Mouse (Mus musculus): ENCODE results near the gene Mctp2. TPM values are rescaled to one million over a fixed set of nuclear protein-coding genes. Genes with fewer than 3 reads are reported as not detected.
"Not testable (repeated sequence)": the region's sequence is repeated elsewhere in the genome, so short reads cannot be mapped to it uniquely, and the experiment has no call there.

Mctp2 gene
- polyA plus RNA-seq, 1 experiment: 1.4 TPM

GRCm38 (mm10) chr7:72280721-72281120 is 25.7 kb downstream of the Mctp2 start:
- TF ChIP-seq POLR2A (IDR thresholded peaks at IDR 0.05; ENCODE audit: low read depth, low read length): no peak
- no peak for TF ChIP-seq CTCF (IDR thresholded peaks at IDR 0.05; ENCODE audit: borderline replicate concordance, insufficient read depth, low read length)
- H3K4me1 ChIP-seq (ENCODE audit: control insufficient read depth, insufficient read depth, low read length): no peaks in the 10 kb centered on the region
- H3K4me3 ChIP-seq (ENCODE audit: insufficient read depth, low read length): no peak overlapping the region

GRCm38 (mm10) chr7:72278412-72278811 is 28.0 kb downstream of the Mctp2 start:
- Histone ChIP-seq H3K4me1 (ENCODE audit: control insufficient read depth, insufficient read depth, low read length) (no peaks in the 10 kb centered on the region), H3K4me3 (ENCODE audit: insufficient read depth, low read length) (no peak overlapping the region), H3K27ac (ENCODE audit: insufficient read depth, low read length) (no peak overlapping the region)
- TF ChIP-seq CTCF (IDR thresholded peaks at IDR 0.05; ENCODE audit: borderline replicate concordance, insufficient read depth, low read length) (no peak), POLR2A (IDR thresholded peaks at IDR 0.05; ENCODE audit: low read depth, low read length) (no peak)

More at GRCm38 (mm10) chr7:72280721-72281120, 25.7 kb downstream of the Mctp2 start:
- no peak overlapping the region for H3K27ac ChIP-seq (ENCODE audit: insufficient read depth, low read length)

GRCm38 (mm10) chr7:72275513-72275912 is 30.9 kb downstream of the Mctp2 start:
- no peak overlapping the region for H3K4me3 ChIP-seq (ENCODE audit: insufficient read depth, low read length)
- no peak overlapping the region for H3K27ac ChIP-seq (ENCODE audit: insufficient read depth, low read length)
- TF ChIP-seq POLR2A (IDR thresholded peaks at IDR 0.05; ENCODE audit: low read depth, low read length): no peak
- TF ChIP-seq CTCF (IDR thresholded peaks at IDR 0.05; ENCODE audit: borderline replicate concordance, insufficient read depth, low read length): no peak
- H3K4me1 ChIP-seq (ENCODE audit: control insufficient read depth, insufficient read depth, low read length): no peaks in the 10 kb centered on the region

- H3K4me3 ChIP-seq (ENCODE audit: insufficient read depth, low read length): no peak overlapping the region
- H3K4me1 ChIP-seq (ENCODE audit: control insufficient read depth, insufficient read depth, low read length): no peaks in the 10 kb centered on the region
- no peak for TF ChIP-seq CTCF (IDR thresholded peaks at IDR 0.05; ENCODE audit: borderline replicate concordance, insufficient read depth, low read length)
- TF ChIP-seq POLR2A (IDR thresholded peaks at IDR 0.05; ENCODE audit: low read depth, low read length): no peak
- no peak overlapping the region for H3K27ac ChIP-seq (ENCODE audit: insufficient read depth, low read length)
Observed at GRCm38 (mm10) chr7:72271546-72271945, 34.9 kb downstream of the Mctp2 start.

- TF ChIP-seq CTCF (IDR thresholded peaks at IDR 0.05; ENCODE audit: borderline replicate concordance, insufficient read depth, low read length): no peak
- no peak for TF ChIP-seq POLR2A (IDR thresholded peaks at IDR 0.05; ENCODE audit: low read depth, low read length)
- Histone ChIP-seq H3K4me1 (ENCODE audit: control insufficient read depth, insufficient read depth, low read length) (no peaks in the 10 kb centered on the region), H3K27ac (ENCODE audit: insufficient read depth, low read length) (no peak overlapping the region), H3K4me3 (ENCODE audit: insufficient read depth, low read length) (no peak overlapping the region)
Observed at GRCm38 (mm10) chr7:72269994-72270393, 36.4 kb downstream of the Mctp2 start.

GRCm38 (mm10) chr7:72260766-72261655 is 45.4 kb downstream of the Mctp2 start:
- Histone ChIP-seq H3K4me1 (ENCODE audit: control insufficient read depth, insufficient read depth, low read length) (peaks cover 3% of the 10 kb centered on the region; the same call in 1 of the 2 replicates), H3K27ac (ENCODE audit: insufficient read depth, low read length) (no peak overlapping the region), H3K4me3 (ENCODE audit: insufficient read depth, low read length) (no peak overlapping the region)
- TF ChIP-seq POLR2A (IDR thresholded peaks at IDR 0.05; ENCODE audit: low read depth, low read length) (no peak), CTCF (IDR thresholded peaks at IDR 0.05; ENCODE audit: borderline replicate concordance, insufficient read depth, low read length) (no peak)

- Histone ChIP-seq H3K4me1 (ENCODE audit: control insufficient read depth, insufficient read depth, low read length) (peaks cover 3% of the 10 kb centered on the region; the same call in 1 of the 2 replicates), H3K4me3 (ENCODE audit: insufficient read depth, low read length) (no peak overlapping the region)
- no peak for TF ChIP-seq CTCF (IDR thresholded peaks at IDR 0.05; ENCODE audit: borderline replicate concordance, insufficient read depth, low read length)
- no peak for TF ChIP-seq POLR2A (IDR thresholded peaks at IDR 0.05; ENCODE audit: low read depth, low read length)
Observed at GRCm38 (mm10) chr7:72259045-72259444, 47.4 kb downstream of the Mctp2 start.

GRCm38 (mm10) chr7:72250326-72250725 is 56.1 kb downstream of the Mctp2 start:
- not testable (repeated sequence) for H3K4me1 ChIP-seq (ENCODE audit: control insufficient read depth, insufficient read depth, low read length); H3K4me3 ChIP-seq (ENCODE audit: insufficient read depth, low read length); H3K27ac ChIP-seq (ENCODE audit: insufficient read depth, low read length)

More at GRCm38 (mm10) chr7:72259045-72259444, 47.4 kb downstream of the Mctp2 start:
- H3K27ac ChIP-seq (ENCODE audit: insufficient read depth, low read length): no peak overlapping the region

- TF ChIP-seq POLR2A (IDR thresholded peaks at IDR 0.05; ENCODE audit: low read depth, low read length): no peak
- TF ChIP-seq CTCF (IDR thresholded peaks at IDR 0.05; ENCODE audit: borderline replicate concordance, insufficient read depth, low read length): no peak
Observed at GRCm38 (mm10) chr7:72241269-72241668, 65.1 kb downstream of the Mctp2 start.

GRCm38 (mm10) chr7:72239782-72240493 is 66.5 kb downstream of the Mctp2 start:
- TF ChIP-seq CTCF (IDR thresholded peaks at IDR 0.05; ENCODE audit: borderline replicate concordance, insufficient read depth, low read length): no peak
- H3K4me1 ChIP-seq (ENCODE audit: control insufficient read depth, insufficient read depth, low read length): no peaks in the 10 kb centered on the region
- H3K27ac ChIP-seq (ENCODE audit: insufficient read depth, low read length): no peak overlapping the region
- no peak overlapping the region for H3K4me3 ChIP-seq (ENCODE audit: insufficient read depth, low read length)

More at GRCm38 (mm10) chr7:72241269-72241668, 65.1 kb downstream of the Mctp2 start:
- Histone ChIP-seq H3K27ac (ENCODE audit: insufficient read depth, low read length) (no peak overlapping the region), H3K4me1 (ENCODE audit: control insufficient read depth, insufficient read depth, low read length) (no peaks in the 10 kb centered on the region), H3K4me3 (ENCODE audit: insufficient read depth, low read length) (no peak overlapping the region)
